Mouse (Mus musculus): ENCODE measurements around the gene Lrrc23.
"Not testable (repeated sequence)": the region's sequence is repeated elsewhere in the genome, so short reads cannot be mapped to it uniquely, and the experiment has no call there.

The Lrrc23 gene

DNA sequence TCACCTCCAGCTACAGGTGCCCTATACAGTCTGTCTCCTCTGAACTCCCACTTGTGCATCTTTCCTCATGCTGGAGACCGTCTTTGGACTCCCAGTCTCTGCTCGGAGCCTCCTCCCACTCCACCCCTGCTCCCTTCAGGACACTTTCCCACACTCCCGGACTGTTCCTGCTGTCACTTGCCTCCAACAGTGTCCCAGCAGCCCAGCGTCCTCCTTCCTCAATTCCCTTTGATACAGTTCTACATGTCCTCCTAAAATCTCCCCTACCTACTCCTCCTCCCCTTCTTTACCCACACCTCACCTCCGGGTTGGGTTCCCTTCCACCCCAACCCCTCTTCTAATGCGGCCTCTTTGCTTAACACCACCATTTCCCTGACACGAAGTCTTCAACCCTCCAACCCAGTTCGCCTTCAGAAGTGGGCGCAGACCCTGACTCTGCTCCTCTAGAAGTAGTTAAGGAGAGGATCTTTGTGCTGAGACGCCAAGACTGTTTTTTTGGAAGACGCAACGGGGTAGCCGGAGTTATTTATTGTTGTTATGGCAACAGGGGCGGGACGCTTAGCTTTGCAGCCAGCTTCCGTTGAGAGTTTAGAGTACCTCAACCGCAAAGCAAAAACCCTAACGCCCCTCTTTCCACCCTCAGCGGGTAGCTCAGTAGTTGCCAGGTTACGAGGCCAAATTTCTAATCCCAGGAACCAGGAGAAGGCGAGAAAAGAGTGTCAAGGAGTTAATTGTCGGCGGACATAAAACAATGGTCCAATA, at the start of gene Lrrc23:
Lrrc23 (minus strand) TSS at position 506 of the 762 bp plus-strand sequence.
- DNase-seq (ENCODE audit: low spot score in 2 of 2), result peak in 1 of 2 experiments; percentile 16

DNA sequence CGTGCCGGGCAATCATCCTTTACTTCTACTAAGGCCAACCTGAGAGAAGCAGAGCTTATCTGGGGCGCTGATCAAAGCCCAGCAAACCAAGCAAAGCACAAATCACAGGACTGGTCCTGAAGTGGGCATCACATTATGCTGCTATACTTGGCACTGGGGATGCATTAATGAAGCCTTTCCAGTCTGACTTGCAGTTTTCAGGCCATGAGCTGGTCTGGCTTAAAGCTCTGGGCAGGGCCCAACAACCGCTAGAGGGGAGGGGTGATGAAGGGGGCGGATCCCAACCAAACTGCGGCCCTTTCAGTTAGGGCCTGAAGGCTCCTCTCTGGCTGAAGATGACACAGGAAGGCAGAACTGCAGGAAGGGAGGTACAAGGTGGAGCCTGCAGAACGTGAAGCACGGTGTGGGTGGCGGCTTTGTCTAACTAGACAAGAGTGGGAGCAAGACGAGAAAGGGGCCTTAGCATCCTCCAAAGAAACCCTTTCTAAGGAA, 48.6 kb upstream of the Lrrc23 start:
- DNase-seq (ENCODE audit: low spot score in 2 of 2), result no peak

DNA sequence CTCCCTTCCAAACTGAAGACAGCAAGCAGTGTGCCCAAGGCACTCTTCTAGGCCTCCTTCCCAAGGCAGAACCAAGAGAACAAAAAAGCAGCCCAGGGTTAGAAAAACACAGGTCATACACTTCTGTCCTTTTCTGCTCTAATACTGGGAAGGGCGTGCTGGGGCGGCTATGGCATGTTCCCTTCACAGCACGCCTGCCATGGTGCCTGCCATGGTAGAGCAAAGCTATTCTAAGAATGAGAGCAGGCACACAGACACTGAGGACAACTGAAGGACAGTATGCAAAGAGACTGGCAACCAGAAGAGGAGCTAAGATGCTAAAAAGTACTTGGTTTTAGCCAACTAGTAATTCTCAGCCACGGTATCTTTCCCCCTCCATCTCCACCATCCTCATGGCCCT, 42.5 kb upstream of the Lrrc23 start:
- no peak for DNase-seq (ENCODE audit: low spot score in 2 of 2)

DNA sequence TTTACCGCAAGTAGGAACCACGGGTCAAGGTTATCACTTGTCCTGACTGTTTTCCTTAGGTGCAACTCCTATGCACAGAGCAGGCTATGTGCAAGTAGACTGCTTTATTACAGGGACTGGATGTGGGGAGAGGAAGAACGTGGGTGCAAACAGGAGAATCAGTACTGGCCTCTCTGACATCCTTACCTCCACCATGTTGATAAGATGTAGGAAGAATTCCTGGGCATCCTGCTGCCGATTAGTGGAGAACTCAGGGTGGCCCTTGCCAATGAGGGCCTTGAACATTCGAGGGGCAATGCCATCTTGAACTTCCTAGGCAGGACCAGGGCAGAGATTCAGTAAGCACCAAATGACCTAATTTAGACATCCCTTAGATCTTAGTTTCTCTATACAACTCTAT, 41.4 kb upstream of the Lrrc23 start:
- no peak for DNase-seq (ENCODE audit: low spot score in 2 of 2)

DNA sequence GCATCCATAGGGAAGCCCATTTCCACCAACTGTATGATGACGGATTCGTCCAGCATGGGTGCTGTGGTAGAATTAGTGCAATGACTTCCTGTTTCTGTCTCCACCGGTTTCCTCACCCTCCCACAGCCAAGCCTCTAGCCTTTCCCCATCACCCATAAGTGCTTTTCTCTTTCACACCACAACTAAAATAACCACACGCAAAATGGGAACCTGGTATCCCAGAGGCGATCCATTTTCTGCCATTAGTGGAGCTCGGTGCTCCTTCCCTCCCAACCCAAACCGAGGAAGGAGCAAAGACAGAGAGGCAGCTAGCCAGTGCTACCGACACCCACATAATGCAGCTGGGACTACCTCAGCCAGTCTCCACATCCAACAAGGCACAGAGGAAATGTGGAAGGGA, 38.4 kb upstream of the Lrrc23 start:
- DNase-seq (ENCODE audit: low spot score in 2 of 2), result no peak

DNA sequence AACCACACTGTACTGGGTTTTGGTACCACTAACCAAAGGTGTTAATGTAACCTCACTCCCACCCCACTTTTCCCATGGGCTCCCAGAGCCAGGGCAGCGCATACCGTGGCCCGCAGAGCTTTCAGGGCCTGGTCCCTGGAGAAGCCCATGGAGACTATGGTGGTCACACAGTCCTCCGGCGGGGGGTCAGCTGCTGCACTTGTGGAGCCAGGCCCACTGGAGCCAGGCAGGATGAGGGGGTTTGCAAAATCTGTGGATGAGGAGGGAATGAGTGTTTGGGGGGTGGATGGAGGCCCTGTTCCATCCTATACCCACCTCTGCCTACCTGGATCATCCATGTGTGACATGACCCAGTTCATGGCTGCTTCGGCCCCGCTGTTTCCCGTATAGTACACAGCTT, 38.0 kb upstream of the Lrrc23 start:
- no peak for DNase-seq (ENCODE audit: low spot score in 2 of 2)

DNA sequence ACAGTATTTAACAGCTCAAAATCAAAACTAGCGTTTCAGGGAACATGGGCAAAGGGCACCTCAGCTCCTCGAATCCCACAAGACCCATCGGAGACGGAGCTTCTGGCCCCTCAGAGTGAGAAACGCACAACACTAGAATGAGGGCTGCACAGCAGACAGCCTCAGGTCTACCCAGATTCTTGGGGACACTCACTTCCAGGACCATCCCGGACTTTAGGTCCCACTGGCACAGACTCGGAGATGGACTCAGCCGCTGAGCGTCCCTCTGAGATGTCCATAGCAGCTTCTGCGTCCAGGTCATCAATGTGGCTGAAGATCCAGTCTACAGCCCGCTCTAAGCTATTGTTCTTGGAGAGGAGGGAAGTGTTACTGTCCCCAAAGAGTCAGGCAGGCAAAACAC, 37.6 kb upstream of the Lrrc23 start:
- DNase-seq (ENCODE audit: low spot score in 2 of 2), result no peak

DNA sequence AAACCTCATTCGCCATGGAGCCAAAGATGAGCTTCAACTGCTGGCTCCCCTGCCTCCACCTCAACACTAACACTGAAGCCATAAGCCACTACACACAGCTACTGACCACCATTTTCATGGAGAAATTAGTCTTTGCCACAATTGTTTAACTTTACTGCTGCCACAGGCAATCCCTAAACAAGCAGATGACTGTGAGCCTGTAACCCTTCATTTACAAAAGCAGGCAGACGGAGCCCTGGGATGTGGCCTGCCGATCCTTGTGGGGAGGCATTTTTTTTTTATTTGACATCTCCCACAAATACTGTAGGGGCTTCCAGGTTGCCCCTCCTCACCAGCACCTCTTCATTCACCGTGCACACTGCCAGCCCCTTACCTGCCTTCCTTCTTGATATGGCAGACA, 37.1 kb upstream of the Lrrc23 start:
- no peak for DNase-seq (ENCODE audit: low spot score in 2 of 2)

DNA sequence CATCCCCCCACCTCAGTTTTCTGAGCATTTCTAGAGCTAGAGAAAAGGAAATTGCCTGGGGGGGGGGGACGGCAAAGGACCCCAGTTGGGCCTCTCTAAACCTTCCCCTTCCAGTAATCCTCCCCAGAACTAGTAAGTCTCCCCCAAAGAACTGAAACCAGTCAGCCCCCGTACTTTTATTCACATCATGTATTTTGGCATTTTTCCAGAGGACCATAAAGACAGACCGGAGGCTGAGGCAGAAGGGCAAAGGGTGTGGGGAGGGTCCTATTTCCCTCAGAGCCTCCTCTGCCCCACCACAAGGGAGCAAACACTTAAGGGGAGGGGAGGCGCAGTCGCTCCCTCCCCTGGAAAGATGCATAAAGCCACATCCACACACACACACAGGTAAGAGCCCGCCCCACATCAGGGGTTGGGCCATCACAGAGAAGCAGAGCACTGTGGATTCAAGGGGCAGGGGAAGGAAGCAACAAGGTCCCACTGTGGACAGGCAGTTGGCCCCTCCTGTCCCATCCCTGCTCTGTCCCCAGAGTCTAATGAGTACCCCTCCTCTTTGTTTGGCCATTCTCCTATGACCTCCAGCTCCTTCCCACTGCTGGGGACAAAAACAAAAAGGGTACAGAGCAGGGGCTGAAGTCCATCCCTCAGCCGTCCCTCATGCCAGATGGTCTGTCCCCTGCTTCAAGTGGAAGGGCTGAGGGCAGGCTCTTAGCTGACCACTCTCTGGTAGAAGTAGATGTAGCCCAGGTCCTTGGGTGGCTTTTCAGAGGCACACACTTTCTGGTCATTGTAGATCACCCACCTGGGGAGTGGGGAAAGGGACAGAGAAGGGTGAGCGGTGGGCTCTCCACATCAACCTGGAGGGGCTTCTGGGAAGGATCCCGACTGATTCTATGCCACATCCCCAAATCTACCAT, 35.6 kb upstream of the Lrrc23 start:
- no peak for DNase-seq (ENCODE audit: low spot score in 2 of 2)

DNA sequence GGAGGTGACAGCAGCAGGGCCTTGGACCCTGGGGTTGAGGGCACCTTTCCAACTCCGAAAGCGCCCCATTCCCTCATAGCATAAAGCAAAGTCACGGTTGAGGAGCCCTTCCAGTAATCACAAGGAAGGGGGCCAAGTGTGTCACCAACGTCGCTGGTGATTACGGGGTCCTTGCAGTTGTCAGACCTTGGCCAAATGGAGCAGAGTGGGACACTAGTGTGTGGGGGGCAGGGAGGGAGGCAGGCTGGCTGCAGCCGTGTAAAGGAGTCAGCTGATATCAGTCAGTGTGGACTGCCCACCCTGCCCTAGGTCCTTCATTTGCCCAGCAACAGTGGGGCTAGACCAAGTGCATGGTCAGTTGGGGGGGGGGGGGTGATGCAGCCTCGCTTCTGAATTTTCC, 34.9 kb upstream of the Lrrc23 start:
- no peak for DNase-seq (ENCODE audit: low spot score in 2 of 2)

DNA sequence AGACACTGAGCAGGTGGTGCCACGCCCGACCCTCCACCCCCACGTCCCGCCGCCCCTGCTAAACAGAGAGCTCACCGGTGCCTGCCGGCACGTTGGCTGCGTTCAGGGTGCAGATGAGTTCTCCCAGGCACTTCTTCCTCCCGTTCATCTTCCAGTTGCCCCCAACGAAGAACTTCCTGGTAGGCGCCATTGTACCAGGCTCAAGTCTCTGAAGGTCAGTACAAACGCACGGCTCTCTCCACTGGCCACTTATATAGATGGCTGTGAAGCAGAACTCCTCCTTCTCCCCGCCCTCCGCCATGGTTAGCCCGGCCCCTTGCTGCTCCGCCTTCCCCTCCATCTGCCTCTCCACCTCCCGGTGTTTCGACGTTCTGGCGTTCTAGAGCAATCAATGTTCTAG, 34.4 kb upstream of the Lrrc23 start, which contains the start of gene Tpi1:
Tpi1 (minus strand) TSS at position 364 of the 400 bp plus-strand sequence.
- peak; percentile 75 to 80 for DNase-seq (ENCODE audit: low spot score in 2 of 2)

DNA sequence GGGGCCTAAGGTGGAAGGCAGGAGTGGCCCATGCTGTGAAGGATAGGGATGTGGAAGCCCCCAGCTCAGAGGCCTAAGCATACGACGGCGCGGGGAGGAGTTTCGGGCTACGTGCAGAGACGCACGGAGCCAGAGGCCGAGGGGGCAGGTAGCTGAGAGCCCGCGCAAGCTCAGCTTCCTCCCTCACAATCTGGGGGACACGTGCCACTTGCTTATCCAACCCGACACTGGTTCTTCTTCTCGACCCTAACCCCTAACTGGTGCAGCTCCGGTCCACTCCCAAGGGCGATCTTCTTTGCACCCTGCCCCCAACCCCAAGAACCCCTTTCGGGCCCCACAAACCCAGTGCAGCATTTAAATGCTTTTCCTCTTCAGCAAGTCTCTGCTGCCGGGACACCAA, 34.0 kb upstream of the Lrrc23 start:
- DNase-seq (ENCODE audit: low spot score in 2 of 2), result peak; percentile 29 to 57

DNA sequence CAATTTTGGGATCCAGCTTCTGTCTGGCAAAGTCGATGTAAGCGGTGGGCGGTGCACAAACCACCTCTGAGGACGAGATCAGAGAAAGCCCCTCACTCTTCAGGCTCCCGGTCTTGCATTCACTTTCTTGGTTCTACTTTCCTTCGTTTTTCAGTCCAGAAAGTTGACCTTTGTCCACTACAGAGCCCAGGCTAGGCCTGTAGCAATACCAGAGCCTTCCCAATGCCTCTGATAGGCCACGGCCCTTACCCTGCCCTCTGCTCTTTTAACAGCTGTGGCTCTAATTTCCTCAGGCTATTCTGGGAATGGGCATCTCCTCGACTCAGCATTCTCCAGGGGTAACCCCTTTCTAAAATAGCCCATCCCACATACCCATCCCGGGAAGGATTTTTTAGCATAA, 33.3 kb upstream of the Lrrc23 start:
- DNase-seq (ENCODE audit: low spot score in 2 of 2), result no peak

DNA sequence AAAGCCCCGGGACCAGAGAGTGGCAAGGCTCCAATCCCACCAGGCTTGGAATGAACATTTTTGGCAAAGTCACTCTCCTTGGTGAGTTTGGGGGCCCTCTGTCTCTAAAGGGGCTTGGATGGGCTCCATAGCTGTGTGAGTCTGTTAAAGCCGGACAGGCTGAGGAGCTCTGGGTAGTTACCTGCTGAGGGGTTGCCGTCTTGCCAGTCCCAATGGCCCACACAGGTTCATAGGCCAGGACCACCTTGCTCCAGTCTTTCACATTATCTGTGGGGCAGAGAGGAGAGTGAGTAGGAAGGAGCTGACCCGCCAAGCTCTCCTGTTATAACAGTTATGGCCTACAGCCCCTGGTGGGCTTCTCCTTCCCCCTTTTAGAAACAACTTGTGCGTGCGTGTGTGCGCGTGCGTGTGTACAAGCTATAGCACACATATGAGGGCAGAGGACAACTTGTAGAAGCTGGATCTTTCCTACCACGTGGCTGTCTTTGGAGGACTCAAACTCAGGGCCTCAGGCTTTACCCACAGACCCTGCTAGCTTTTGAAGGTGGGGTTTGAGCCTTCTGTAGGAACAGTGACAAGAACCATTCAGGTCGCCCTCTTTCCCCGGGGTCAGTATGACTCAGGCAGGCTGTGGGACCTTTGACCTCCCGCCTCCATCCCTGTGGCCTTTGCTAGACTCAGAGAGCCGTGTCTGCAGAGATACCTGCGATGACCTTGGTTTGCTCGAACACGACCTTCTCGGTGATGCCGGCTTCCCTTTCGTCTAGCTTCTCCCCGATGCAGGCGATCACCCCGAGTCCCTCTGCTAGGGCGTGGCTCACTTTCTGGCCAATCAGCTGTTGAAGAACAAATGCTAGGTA, 32.4 kb upstream of the Lrrc23 start:
- DNase-seq (ENCODE audit: low spot score in 2 of 2), result no peak

DNA sequence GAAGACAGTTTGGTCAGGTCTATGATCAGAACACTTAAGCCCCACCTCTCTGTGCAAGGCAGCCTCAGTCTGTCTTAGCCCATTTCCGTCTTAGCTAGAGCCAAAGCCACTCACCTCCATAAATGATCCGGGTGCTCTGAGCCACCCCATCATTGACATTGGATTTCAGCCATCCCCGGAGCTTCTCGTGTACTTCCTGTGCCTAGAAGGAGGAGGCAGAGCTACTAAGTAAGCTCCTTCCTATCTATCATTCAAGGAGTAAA, 31.8 kb upstream of the Lrrc23 start:
- DNase-seq (ENCODE audit: low spot score in 2 of 2), result no peak

DNA sequence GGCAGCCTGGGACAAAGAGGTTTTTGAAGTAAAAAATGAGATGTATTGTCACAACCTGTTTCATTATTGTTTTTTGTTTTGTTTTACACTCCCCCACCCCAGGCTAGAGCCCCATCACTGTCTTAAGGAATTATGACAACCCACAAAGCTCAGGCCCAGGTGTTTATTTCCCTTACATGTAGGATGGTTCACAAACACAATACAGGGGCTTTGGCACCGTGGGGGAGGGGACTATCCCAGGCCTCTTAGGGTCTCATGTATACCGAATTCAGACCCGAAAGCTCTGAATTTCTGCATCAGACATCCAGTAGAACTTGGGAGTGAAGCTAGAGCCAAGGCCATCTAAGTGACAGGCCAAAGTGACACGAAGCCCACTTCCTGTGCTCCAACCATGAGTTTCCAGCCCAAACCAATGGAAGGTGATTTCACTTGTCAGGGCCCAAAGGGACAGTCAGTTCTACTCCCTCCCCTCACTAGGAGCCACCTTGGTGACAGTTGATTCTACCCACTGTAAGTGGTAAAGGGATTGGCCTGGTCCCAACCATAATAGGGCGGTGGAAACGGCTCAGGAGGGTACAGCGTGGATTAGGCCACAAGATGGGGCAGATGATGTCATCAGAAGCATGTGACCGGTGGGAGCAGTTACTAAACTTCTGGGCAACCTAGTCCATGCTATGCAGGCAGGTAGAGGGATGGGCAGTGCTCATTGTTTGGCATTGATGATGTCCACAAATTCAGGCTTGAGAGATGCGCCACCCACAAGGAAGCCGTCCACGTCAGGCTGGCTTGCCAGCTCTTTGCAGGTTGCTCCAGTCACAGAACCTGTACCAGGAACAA, 31.3 kb upstream of the Lrrc23 start:
- not testable (repeated sequence) for DNase-seq (ENCODE audit: low spot score in 2 of 2)

DNA sequence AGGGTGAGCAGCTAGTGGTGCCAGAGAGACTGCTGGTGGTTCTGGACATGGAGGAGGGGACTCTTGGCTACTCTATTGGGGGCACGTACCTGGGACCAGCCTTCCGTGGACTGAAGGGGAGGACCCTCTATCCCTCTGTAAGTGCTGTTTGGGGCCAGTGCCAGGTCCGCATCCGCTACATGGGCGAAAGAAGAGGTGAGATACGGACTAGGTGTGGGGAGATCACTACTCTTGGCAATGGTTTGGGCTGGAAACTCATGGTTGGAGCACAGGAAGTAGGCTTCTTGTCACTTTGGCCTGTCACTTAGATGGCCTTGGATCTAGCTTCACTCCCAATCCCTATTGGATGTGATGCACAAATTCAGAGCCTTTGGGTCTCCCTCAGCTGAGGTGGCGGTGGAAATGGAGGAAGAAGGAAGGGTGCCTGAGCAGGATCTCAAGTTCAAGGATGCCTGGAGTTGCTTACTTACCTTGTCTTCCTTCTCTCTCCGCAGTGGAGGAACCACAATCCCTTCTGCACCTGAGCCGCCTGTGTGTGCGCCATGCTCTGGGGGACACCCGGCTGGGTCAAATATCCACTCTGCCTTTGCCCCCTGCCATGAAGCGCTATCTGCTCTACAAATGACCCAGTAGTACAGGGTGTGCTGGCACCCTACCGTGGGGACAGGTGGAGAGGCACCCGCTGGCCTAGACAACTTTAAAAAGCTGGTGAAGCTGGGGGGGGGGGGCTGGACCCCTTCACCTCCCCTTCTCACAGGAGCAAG, 30.4 kb upstream of the Lrrc23 start:
- DNase-seq (ENCODE audit: low spot score in 2 of 2), result no peak

DNA sequence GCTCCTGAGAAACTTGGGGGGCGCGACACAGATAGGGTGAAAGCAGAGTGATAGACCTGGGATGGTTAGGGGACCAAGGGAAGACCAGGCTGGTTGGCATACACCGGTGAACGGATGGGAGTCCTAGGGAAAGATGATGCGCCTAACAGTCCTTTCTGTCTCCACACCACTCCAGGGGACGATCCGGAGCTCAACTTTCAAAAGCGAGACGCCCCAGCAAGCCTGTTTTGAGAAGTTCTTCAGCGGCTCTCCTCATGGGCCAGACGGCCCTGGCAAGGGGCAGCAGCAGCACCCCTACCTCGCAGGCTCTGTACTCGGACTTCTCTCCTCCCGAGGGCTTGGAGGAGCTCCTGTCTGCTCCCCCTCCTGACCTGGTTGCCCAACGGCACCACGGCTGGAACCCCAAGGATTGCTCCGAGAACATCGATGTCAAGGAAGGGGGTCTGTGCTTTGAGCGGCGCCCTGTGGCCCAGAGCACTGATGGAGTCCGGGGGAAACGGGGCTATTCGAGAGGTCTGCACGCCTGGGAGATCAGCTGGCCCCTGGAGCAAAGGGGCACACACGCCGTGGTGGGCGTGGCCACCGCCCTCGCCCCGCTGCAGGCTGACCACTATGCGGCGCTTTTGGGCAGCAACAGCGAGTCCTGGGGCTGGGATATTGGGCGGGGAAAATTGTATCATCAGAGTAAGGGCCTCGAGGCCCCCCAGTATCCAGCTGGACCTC, 29.7 kb upstream of the Lrrc23 start:
- peak; percentile 70 to 76 for DNase-seq (ENCODE audit: low spot score in 2 of 2)

DNA sequence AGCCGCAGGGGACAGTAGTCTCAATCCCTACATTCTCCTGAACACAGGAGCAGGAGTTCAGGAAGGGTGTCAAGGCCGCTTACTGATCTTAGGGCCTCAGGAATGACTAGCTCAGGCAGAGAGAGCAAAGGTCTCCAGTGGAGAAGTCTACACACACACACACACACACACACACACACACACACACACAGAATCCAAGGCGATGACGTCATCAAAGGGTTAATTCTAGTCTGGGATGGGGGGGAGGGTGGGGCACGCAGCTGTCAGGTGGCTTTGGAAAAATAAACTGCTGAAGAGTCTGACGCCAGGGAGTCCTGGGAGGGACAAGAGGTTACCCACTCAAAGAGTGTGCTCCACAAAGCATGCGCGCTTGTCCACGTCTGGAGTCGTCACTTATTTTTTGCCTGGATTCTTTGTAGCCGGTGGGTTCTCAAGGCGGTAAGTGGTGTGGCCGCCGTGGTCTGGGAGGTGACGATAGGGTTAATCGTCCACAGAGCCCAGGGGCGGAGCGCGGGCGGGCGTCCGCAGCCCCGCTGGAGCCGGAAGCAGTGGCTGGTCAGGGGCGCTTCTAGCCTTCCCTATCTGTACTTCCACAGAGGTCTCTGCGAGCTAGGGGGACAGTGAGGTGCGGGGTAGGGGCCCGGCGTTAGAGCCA, 29.0 kb upstream of the Lrrc23 start, which contains the start of gene Spsb2:
Spsb2 (plus strand) TSS at position 304 of the 655 bp plus-strand sequence.
- DNase-seq (ENCODE audit: low spot score in 2 of 2), result peak; percentile 41 to 58
